Mouse (Mus musculus): ENCODE measurements around the gene Slc38a5. TPM values are rescaled to one million over a fixed set of nuclear protein-coding genes. Genes with fewer than 3 reads are reported as not detected.
"Not testable (repeated sequence)": the region's sequence is repeated elsewhere in the genome, so short reads cannot be mapped to it uniquely, and the experiment has no call there.

The Slc38a5 gene
- polyA plus RNA-seq, 1 experiment = not detected

DNA sequence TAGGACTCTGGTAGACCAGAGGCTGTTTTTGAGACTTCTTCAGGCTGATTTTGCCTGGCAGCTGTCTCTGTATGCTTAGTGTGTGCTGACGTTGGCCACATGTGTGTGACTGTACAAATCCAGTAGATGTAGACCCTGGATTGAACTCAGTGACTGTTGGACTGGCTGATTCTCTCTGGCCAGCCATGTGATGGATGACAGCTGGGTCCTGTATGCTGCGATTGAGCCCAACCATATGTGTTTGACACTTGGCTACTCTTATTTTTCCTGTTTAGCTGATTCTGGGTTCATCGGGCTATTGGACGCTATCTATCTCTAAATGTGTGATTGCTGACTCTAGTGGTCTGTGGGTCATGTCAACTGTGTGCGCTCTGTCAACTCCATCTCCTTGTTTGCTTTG lies 3.1 kb downstream of the Slc38a5 start:
- H3K27ac ChIP-seq (ENCODE audit: insufficient read depth, low read depth, low read length) = no peak overlapping the region
- no peak overlapping the region for H3K4me3 ChIP-seq (ENCODE audit: insufficient read depth, low read length)
- H3K4me1 ChIP-seq (ENCODE audit: control insufficient read depth, insufficient read depth, low read length) = no peaks in the 10 kb centered on the region
- no peak for TF ChIP-seq POLR2A (IDR thresholded peaks at IDR 0.05; ENCODE audit: borderline replicate concordance, low read depth, low read length)
- TF ChIP-seq CTCF (IDR thresholded peaks at IDR 0.05; ENCODE audit: low read depth, low read length) = no peak

DNA sequence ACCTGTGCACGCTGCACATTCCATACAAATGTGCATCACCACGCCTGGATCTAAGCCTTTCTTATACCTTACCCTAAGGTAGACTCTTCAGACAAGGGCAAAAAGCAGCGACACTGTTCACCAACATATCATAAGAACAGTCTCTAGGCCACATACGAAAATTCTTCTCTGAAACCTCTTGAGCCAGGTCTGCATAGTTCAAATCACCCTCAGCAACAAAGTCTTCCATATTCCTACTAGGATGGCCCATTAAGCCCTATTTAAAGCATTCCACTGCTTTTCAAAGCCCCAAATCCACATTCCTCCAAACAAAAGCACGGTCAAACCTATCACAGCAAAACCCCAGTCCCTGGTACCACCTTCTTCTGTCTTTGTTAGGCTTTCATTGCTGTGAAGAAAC lies 17.7 kb downstream of the Slc38a5 start:
- TF ChIP-seq POLR2A (IDR thresholded peaks at IDR 0.05; ENCODE audit: borderline replicate concordance, low read depth, low read length) (no peak), CTCF (IDR thresholded peaks at IDR 0.05; ENCODE audit: low read depth, low read length) (no peak)
- H3K4me1 ChIP-seq (ENCODE audit: control insufficient read depth, insufficient read depth, low read length) = no peaks in the 10 kb centered on the region
- H3K4me3 ChIP-seq (ENCODE audit: insufficient read depth, low read length) = no peak overlapping the region
- H3K27ac ChIP-seq (ENCODE audit: insufficient read depth, low read depth, low read length) = no peak overlapping the region

DNA sequence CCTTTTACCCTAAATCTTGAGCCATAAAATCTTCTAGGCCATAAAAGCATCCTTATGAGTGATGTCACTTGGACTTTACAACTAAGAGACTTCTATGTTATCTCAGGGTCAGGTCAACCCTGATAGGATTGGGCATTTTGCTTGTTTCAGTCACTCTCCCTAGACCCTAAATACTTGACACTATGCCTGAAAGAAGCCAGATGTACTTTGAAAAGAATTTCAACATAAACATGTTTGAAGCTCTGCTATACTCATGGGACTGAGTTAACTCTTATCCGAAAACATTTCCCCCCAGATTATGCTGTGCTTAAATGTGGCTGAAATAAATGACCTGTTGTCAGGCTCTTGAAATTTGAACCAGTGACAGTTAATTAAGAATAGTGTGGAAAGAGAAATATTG lies 38.4 kb downstream of the Slc38a5 start:
- Histone ChIP-seq H3K4me3 (ENCODE audit: insufficient read depth, low read length) (no peak overlapping the region), H3K4me1 (ENCODE audit: control insufficient read depth, insufficient read depth, low read length) (no peaks in the 10 kb centered on the region), H3K27ac (ENCODE audit: insufficient read depth, low read depth, low read length) (no peak overlapping the region)
- TF ChIP-seq POLR2A (IDR thresholded peaks at IDR 0.05; ENCODE audit: borderline replicate concordance, low read depth, low read length) (no peak), CTCF (IDR thresholded peaks at IDR 0.05; ENCODE audit: low read depth, low read length) (no peak)

DNA sequence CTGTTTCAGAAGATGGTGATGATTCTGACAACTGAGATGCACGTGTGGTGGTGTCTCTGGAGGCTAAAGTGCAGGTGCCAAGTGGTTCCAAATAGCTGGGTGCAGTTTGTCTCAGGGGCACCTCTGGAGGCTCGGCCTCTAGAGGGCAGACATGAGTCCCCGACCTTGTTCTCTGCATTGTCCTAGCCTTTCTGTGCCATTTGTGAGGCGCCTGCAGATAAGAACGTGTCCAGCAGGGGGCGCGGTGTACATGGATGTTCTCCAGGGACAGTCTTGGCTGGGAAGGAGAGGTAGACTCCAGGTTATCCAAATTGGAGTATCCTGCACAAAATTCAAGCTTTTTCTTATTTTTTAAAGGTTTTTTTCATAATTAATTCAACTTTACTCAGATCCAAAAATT lies 44.0 kb downstream of the Slc38a5 start:
- not testable (repeated sequence) for H3K4me3 ChIP-seq (ENCODE audit: insufficient read depth, low read length); H3K27ac ChIP-seq (ENCODE audit: insufficient read depth, low read depth, low read length); H3K4me1 ChIP-seq (ENCODE audit: control insufficient read depth, insufficient read depth, low read length)

DNA sequence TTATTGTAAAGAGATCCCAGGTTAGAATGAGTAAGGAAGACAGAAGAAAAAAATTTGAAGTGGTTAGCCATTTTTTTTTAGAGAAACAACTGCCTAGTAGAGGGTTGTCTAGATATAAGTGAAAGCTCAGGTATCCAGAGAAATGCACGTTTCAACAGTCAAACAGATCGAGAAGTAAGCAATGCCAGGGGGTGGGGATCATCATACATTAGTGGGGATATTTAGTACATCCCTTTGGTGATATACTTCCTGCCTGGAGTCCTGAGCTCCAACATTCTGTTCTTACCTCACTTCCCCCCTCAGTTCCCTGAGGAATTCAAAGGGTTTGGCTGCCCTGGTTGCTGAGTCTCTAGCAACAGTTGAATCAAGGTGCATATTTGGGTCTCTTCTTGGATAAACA lies 56.2 kb downstream of the Slc38a5 start, which contains the start of gene Ssxb10:
Ssxb10 (plus strand) TSS at position 301 of the 400 bp plus-strand sequence.
- Histone ChIP-seq H3K4me3 (ENCODE audit: insufficient read depth, low read length) (no peak within 1 kb of the TSS), H3K4me1 (ENCODE audit: control insufficient read depth, insufficient read depth, low read length) (no peaks in the 10 kb centered on the region), H3K27ac (ENCODE audit: insufficient read depth, low read depth, low read length) (no peak within 1 kb of the TSS)
- TF ChIP-seq POLR2A (IDR thresholded peaks at IDR 0.05; ENCODE audit: borderline replicate concordance, low read depth, low read length) (no peak), CTCF (IDR thresholded peaks at IDR 0.05; ENCODE audit: low read depth, low read length) (no peak)

Other genes with a start within 250 kb of the Slc38a5 start
- gene Suv39h1, start 196.4 kb upstream of the Slc38a5 start, polyA plus RNA-seq (2012; ENCODE audit: insufficient read depth, insufficient read length, missing spikeins) = 23.6 and 27.3 TPM in 2 replicates
- 82.7 and 86.3 TPM in 2 replicates for gene Was, start 180.6 kb upstream of the Slc38a5 start, polyA plus RNA-seq (2012; ENCODE audit: insufficient read depth, insufficient read length, missing spikeins)
- 59.1 and 61.3 TPM in 2 replicates for gene Wdr13, start 138.2 kb upstream of the Slc38a5 start, polyA plus RNA-seq (2012; ENCODE audit: insufficient read depth, insufficient read length, missing spikeins)
- 290 and 322 TPM in 2 replicates for gene Rbm3, start 125.3 kb upstream of the Slc38a5 start, polyA plus RNA-seq (2012; ENCODE audit: insufficient read depth, insufficient read length, missing spikeins)
- 5.9 and 6.4 TPM in 2 replicates for gene Tbc1d25, start 95.0 kb upstream of the Slc38a5 start, polyA plus RNA-seq (2012; ENCODE audit: insufficient read depth, insufficient read length, missing spikeins)
- 70.9 and 95.1 TPM in 2 replicates for gene Ebp, start 77.6 kb upstream of the Slc38a5 start, polyA plus RNA-seq (2012; ENCODE audit: insufficient read depth, insufficient read length, missing spikeins)
- 5.5 and 6.9 TPM in 2 replicates for gene Porcn, start 64.6 kb upstream of the Slc38a5 start, polyA plus RNA-seq (2012; ENCODE audit: insufficient read depth, insufficient read length, missing spikeins)
- gene Ftsj1, start 18.7 kb upstream of the Slc38a5 start, polyA plus RNA-seq (2012; ENCODE audit: insufficient read depth, insufficient read length, missing spikeins) = 10.5 and 13.8 TPM in 2 replicates
- gene Ssxb10, start 56.3 kb downstream of the Slc38a5 start, polyA plus RNA-seq (2012; ENCODE audit: insufficient read depth, insufficient read length, missing spikeins) = not detected in 2 replicates
- gene Ssxb9, start 95.8 kb downstream of the Slc38a5 start, polyA plus RNA-seq (2012; ENCODE audit: insufficient read depth, insufficient read length, missing spikeins) = not detected in 2 replicates
- not detected in 2 replicates for gene Ssxb1, start 142.2 kb downstream of the Slc38a5 start, polyA plus RNA-seq (2012; ENCODE audit: insufficient read depth, insufficient read length, missing spikeins)
- not detected in 2 replicates for gene Ssxb2, start 190.6 kb downstream of the Slc38a5 start, polyA plus RNA-seq (2012; ENCODE audit: insufficient read depth, insufficient read length, missing spikeins)

All from bone marrow macrophage, adult 2 months (primary cell).